Mouse (Mus musculus) retina, postnatal 7 days (tissue): ENCODE results near the gene Gpc2.

Source experiments
- DNase-seq: peaks from one replicate; pipeline ENCODE4 v3.0.0-alpha.2; 2012; ENCODE audit warnings: low read depth, low spot score

Gpc2 gene

GRCm38 (mm10) chr5:138279585-138280424, at the start of gene Gpc2, which contains the start of the genes Gm43720 and Stag3:
Gpc2 (minus strand) TSS chr5:138280005.
Gm43720 (minus strand) TSS chr5:138279958.
Stag3 (plus strand) TSS chr5:138280240.
- peak; percentile 91 for DNase-seq

- no peak for DNase-seq
Observed at GRCm38 (mm10) chr5:138312795-138313194, 33.0 kb upstream of the Gpc2 start.

- DNase-seq = no peak
Observed at GRCm38 (mm10) chr5:138299613-138300012, 19.8 kb upstream of the Gpc2 start.

- DNase-seq = no peak
Observed at GRCm38 (mm10) chr5:138294158-138294557, 14.4 kb upstream of the Gpc2 start.

- DNase-seq = no peak
Observed at GRCm38 (mm10) chr5:138291638-138292037, 11.8 kb upstream of the Gpc2 start.

GRCm38 (mm10) chr5:138287861-138288260, 8.1 kb upstream of the Gpc2 start:
- no peak for DNase-seq

GRCm38 (mm10) chr5:138283540-138283939, 3.7 kb upstream of the Gpc2 start:
- no peak for DNase-seq

GRCm38 (mm10) chr5:138281798-138282197, 2.0 kb upstream of the Gpc2 start:
- DNase-seq = no peak

- no peak for DNase-seq
Observed at GRCm38 (mm10) chr5:138280829-138281228, 1.0 kb upstream of the Gpc2 start.

- no peak for DNase-seq
Observed at GRCm38 (mm10) chr5:138280425-138280768, 592 bp upstream of the Gpc2 start.

GRCm38 (mm10) chr5:138277994-138278393, 1.8 kb downstream of the Gpc2 start:
- no peak for DNase-seq

- no peak for DNase-seq
Observed at GRCm38 (mm10) chr5:138275216-138276050, 4.4 kb downstream of the Gpc2 start.

GRCm38 (mm10) chr5:138274186-138274585, 5.6 kb downstream of the Gpc2 start:
- no peak for DNase-seq

GRCm38 (mm10) chr5:138272409-138272923, 7.3 kb downstream of the Gpc2 start, which contains the start of gene Gal3st4:
Gal3st4 (minus strand) TSS chr5:138272840.
- no peak for DNase-seq

GRCm38 (mm10) chr5:138271232-138271631, 8.6 kb downstream of the Gpc2 start:
- DNase-seq = no peak

- no peak for DNase-seq
Observed at GRCm38 (mm10) chr5:138268980-138269379, 10.8 kb downstream of the Gpc2 start.

GRCm38 (mm10) chr5:138267114-138267513, 12.7 kb downstream of the Gpc2 start:
- no peak for DNase-seq

GRCm38 (mm10) chr5:138265712-138266111, 14.1 kb downstream of the Gpc2 start:
- no peak for DNase-seq

- no peak for DNase-seq
Observed at GRCm38 (mm10) chr5:138264207-138264578, 15.6 kb downstream of the Gpc2 start.

GRCm38 (mm10) chr5:138263260-138264206, 16.3 kb downstream of the Gpc2 start, which contains the start of gene BC037034:
BC037034 (minus strand) TSS chr5:138264033.
- DNase-seq = peak; percentile 77
